Mouse (Mus musculus) C2C12 (cell line): ENCODE measurements around the gene Col24a1.

ENCODE experiments used
- CTCF ChIP-seq: IDR thresholded peaks from one replicate; pipeline ENCODE4 v1.5.1; 2011; ENCODE audit not compliant: control insufficient read depth, insufficient read depth, insufficient read length
- MAX ChIP-seq: IDR thresholded peaks from one replicate; pipeline ENCODE4 v1.6.1; 2011; ENCODE audit warnings: mild to moderate bottlenecking, control low read depth
- MYOD1 ChIP-seq: IDR thresholded peaks from one replicate; pipeline ENCODE4 v1.6.1; 2011; ENCODE audit warnings: low read depth; ENCODE audit not compliant: control insufficient read depth, insufficient read length
- USF1 ChIP-seq: IDR thresholded peaks from one replicate; pipeline ENCODE4 v1.6.1; 2011; ENCODE audit warnings: low read depth, mild to moderate bottlenecking, control low read depth, moderate library complexity

DNA sequence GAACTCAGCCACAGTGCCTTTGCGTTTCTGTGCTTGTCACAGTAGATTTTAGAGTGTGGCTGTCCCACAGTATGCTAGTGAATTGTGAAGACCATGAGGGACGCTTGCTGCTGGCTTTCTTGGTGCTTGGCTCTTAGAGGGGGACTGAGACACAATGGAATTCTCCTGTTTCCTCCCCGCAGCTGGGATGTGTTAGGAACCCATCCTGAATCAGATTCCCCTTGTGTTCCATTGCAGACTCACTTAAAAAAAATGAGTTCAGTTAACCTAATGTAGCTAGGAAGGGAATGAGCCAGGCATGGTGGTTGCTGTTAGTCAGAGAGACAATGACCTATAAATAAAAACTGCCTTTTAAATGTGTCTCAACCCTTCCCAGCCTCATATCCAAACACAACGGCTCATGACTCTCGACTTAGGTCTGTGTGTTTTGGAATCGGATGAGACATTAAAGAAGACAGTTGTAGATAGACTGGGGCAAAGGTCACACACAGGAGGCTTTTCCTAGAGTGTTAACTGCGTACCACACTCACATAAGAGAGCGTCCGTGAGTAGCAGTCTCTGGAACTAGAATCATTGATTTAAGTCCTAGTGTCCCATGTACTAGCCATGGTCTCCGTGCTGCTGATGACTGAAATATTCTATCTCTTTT, 47.7 kb downstream of the Col24a1 start:
- TF ChIP-seq MAX (no peak), CTCF (no peak), MYOD1 (no peak), USF1 (no peak)
